Comparison of ENCODE assay signal across 8 mouse cellular contexts in the genomic region with DNA sequence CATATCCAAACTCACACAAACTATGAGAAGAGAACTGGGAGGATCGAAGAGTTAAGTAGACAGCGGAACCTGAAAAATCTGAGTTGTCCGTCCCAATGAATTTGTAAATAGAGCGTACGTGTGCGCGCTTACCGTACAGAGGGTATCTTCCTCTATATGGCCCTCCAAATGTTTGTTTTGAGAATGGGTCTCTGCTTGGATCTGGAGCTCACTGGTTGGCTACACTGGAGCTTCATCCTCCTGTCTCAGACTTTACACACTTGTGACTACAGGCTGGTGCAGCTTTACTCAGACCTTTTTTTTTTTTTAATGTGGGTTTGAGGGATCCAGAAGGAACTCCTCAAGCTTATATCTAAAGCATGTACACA. TPM values are rescaled to one million over a fixed set of nuclear protein-coding genes. Genes with fewer than 3 reads are reported as not detected.
DNase-seq lines count a peak whose midpoint lies in the region; ATAC-seq and TF ChIP-seq lines count a peak whose summit lies in the region.

No protein-coding gene starts in this region.

- H3K27ac ChIP-seq in kidney, embryonic 14.5 days (ENCODE audit: low read depth, low read length) = peak overlapping the region; percentile 15; the same call in 1 of the 2 replicates
- H3K27ac ChIP-seq in bone marrow macrophage, adult 2 months (ENCODE audit: insufficient read depth, low read depth, low read length) = peak overlapping the region; percentile 53; the same call in 1 of the 2 replicates
- peak overlapping the region; percentile 89; the same call in 1 of the 2 replicates for H3K27ac ChIP-seq in hindbrain, embryonic 14.5 days
- peak overlapping the region; percentile 62 for H3K27ac ChIP-seq in midbrain, embryonic 13.5 days

- no peak for DNase-seq in kidney, adult 9 months
- DNase-seq in hindbrain, embryonic 14.5 days (ENCODE audit: low spot score) = no peak
- no peak for DNase-seq in urinary bladder, postnatal 36 days (ENCODE audit: low spot score in 2 of 2)
- DNase-seq in left cerebral cortex, postnatal 25 days (ENCODE audit: low spot score in 2 of 2) = no peak
- DNase-seq in urinary bladder, adult 18-20 months (ENCODE audit: low spot score in 2 of 2) = no peak

- no peaks in the 10 kb centered on the region for H3K27me3 ChIP-seq in kidney, embryonic 14.5 days (ENCODE audit: control insufficient read depth, insufficient read depth, low read length)
- no peaks in the 10 kb centered on the region for H3K27me3 ChIP-seq in hindbrain, embryonic 14.5 days (ENCODE audit: control insufficient read depth, insufficient read depth, low read length)
- 0 out of 2 replicates have a peak, but pooled peaks cover 8% of the 10 kb centered on the region for H3K27me3 ChIP-seq in midbrain, embryonic 13.5 days

- no peaks in the 10 kb centered on the region for H3K9me3 ChIP-seq in kidney, embryonic 14.5 days (ENCODE audit: control insufficient read depth, low read length)
- H3K9me3 ChIP-seq in hindbrain, embryonic 14.5 days (ENCODE audit: control insufficient read depth, low read length) = no peaks in the 10 kb centered on the region
- no peaks in the 10 kb centered on the region for H3K9me3 ChIP-seq in midbrain, embryonic 13.5 days

- H3K4me1 ChIP-seq in kidney, embryonic 14.5 days (ENCODE audit: control insufficient read depth, insufficient read depth, low read length) = peaks cover 6% of the 10 kb centered on the region
- peaks cover 3% of the 10 kb centered on the region; the same call in 1 of the 2 replicates for H3K4me1 ChIP-seq in bone marrow macrophage, adult 2 months (ENCODE audit: control insufficient read depth, insufficient read depth, low read length)
- peaks cover 13% of the 10 kb centered on the region for H3K4me1 ChIP-seq in hindbrain, embryonic 14.5 days (replicated peaks; ENCODE audit: control insufficient read depth, insufficient read depth, low read length)
- H3K4me1 ChIP-seq in midbrain, embryonic 13.5 days (replicated peaks) = peaks cover 13% of the 10 kb centered on the region

- ATAC-seq in kidney, embryonic 14.5 days (ENCODE audit: low FRiP score, low TSS enrichment) = 0 out of 2 replicates have a peak, but pooled peaks have one; percentile 33
- peak; percentile 28 for ATAC-seq in hindbrain, embryonic 14.5 days (ENCODE audit: low FRiP score)
- peak; percentile 41; the same call in 1 of the 2 replicates for ATAC-seq in midbrain, embryonic 13.5 days

- 6% methylated on average over 8 of the region's 8 CpGs for WGBS in kidney, embryonic 14.5 days
- 3% methylated on average over 8 of the region's 8 CpGs for WGBS in hindbrain, embryonic 14.5 days
- 3% methylated on average over 8 of the region's 8 CpGs for WGBS in midbrain, embryonic 13.5 days

- peak overlapping the region; percentile 98 for H3K4me3 ChIP-seq in kidney, embryonic 14.5 days (ENCODE audit: low read length)
- peak overlapping the region; percentile 87 for H3K4me3 ChIP-seq in bone marrow macrophage, adult 2 months (ENCODE audit: insufficient read depth, low read length)
- peak overlapping the region; percentile 93 for H3K4me3 ChIP-seq in hindbrain, embryonic 14.5 days (replicated peaks; ENCODE audit: low read length)
- peak overlapping the region; percentile 94 for H3K4me3 ChIP-seq in midbrain, embryonic 13.5 days (replicated peaks)

- H3K36me3 ChIP-seq in kidney, embryonic 14.5 days (ENCODE audit: control insufficient read depth, insufficient read depth, low read length) = peaks cover 6% of the 10 kb centered on the region; the same call in 1 of the 2 replicates
- H3K36me3 ChIP-seq in hindbrain, embryonic 14.5 days (replicated peaks; ENCODE audit: control insufficient read depth, insufficient read depth) = peaks cover 15% of the 10 kb centered on the region
- peaks cover 6% of the 10 kb centered on the region; the same call in 1 of the 2 replicates for H3K36me3 ChIP-seq in midbrain, embryonic 13.5 days

- peak overlapping the region; percentile 87 for H3K9ac ChIP-seq in kidney, embryonic 14.5 days (ENCODE audit: low read depth, low read length)
- peak overlapping the region; percentile 86 for H3K9ac ChIP-seq in hindbrain, embryonic 14.5 days
- peak overlapping the region; percentile 89 for H3K9ac ChIP-seq in midbrain, embryonic 13.5 days (replicated peaks)

- H3K4me2 ChIP-seq in kidney, embryonic 14.5 days (replicated peaks; ENCODE audit: low read depth, low read length) = peak overlapping the region; percentile 85
- peak overlapping the region; percentile 68 for H3K4me2 ChIP-seq in hindbrain, embryonic 14.5 days (replicated peaks)
- H3K4me2 ChIP-seq in midbrain, embryonic 13.5 days (replicated peaks) = peak overlapping the region; percentile 60

- intact Hi-C loops in left cerebral cortex, postnatal 25 days (cut with DNase I) = no loop called here

- no peak for TF ChIP-seq POLR2A in bone marrow macrophage, adult 2 months (IDR thresholded peaks at IDR 0.05; ENCODE audit: borderline replicate concordance, low read depth, low read length)

- TF ChIP-seq CTCF in bone marrow macrophage, adult 2 months (IDR thresholded peaks at IDR 0.05; ENCODE audit: low read depth, low read length) = no peak

RNA-seq across cellular contexts. Expression of gene Cdadc1, which starts 0.5 kb away (rescaled TPM):
- polyA plus RNA-seq in kidney, embryonic 14.5 days (2014; fragmentation: Nextera tagmentation; extraction: Ambion mirVana) = 25.7 and 35.5 TPM in 2 replicates
- 25.8 and 29.4 TPM in 2 replicates for polyA plus RNA-seq in bone marrow macrophage, adult 2 months (2012; ENCODE audit: insufficient read depth, insufficient read length, missing spikeins)
- polyA plus RNA-seq in hindbrain, embryonic 14.5 days (2014; fragmentation: Nextera tagmentation; extraction: Ambion mirVana) = 35.2 and 37.3 TPM in 2 replicates
- polyA plus RNA-seq in midbrain, embryonic 13.5 days (2015; fragmentation: Nextera tagmentation; extraction: Ambion mirVana) = 36.4 and 41.9 TPM in 2 replicates
- 10 to 100 TPM; 63.2 to 66.1 TPM for total RNA-seq in left cerebral cortex, postnatal 25 days (2021)

RNA-seq across cellular contexts. Expression of gene Shisa2, which starts 26.9 kb away (rescaled TPM):
- polyA plus RNA-seq in kidney, embryonic 14.5 days (2014; fragmentation: Nextera tagmentation; extraction: Ambion mirVana) = 19.0 and 24.6 TPM in 2 replicates
- polyA plus RNA-seq in bone marrow macrophage, adult 2 months (2012; ENCODE audit: insufficient read depth, insufficient read length, missing spikeins) = not detected in 2 replicates
- 5.6 and 6.5 TPM in 2 replicates for polyA plus RNA-seq in hindbrain, embryonic 14.5 days (2014; fragmentation: Nextera tagmentation; extraction: Ambion mirVana)
- 2.1 and 6.2 TPM in 2 replicates for polyA plus RNA-seq in midbrain, embryonic 13.5 days (2015; fragmentation: Nextera tagmentation; extraction: Ambion mirVana)
- total RNA-seq in left cerebral cortex, postnatal 25 days (2021) = 1 to 10 TPM; 2.3 to 2.4 TPM

Comparison
In these comparisons a context has a peak if more than half of its experiments do, and no peak if none do; other contexts are left out.
1. H3K27ac ChIP-seq: peak in every context shown above with its lines; median percentile 89 in hindbrain, embryonic 14.5 days; 62 in midbrain, embryonic 13.5 days; 53 in bone marrow macrophage, adult 2 months; 15 in kidney, embryonic 14.5 days.